7 mouse cellular contexts compared by ENCODE assay signal in genomic region chr5:115279226-115280049, GRCm38 (mm10). TPM values are rescaled to one million over a fixed set of nuclear protein-coding genes. Genes with fewer than 3 reads are reported as not detected.
DNase-seq lines count a peak whose midpoint lies in the region; ATAC-seq lines count a peak whose summit lies in the region.

Gene Coq5 (plus strand): TSS chr5:115279666.

- H3K27ac ChIP-seq in embryonic facial prominence, embryonic 12.5 days: 0 out of 2 replicates have a peak within 1 kb of the TSS, but pooled peaks have one; percentile 12
- peak within 1 kb of the TSS; percentile 86 for H3K27ac ChIP-seq in limb, embryonic 10.5 days
- H3K27ac ChIP-seq in midbrain, embryonic 12.5 days (replicated peaks): peak within 1 kb of the TSS; percentile 58; the same call in 1 of the 2 replicates

- WGBS in embryonic facial prominence, embryonic 12.5 days: 3% methylated on average over 45 of the region's 45 CpGs
- 4% methylated on average over 45 of the region's 45 CpGs for WGBS in limb, embryonic 10.5 days
- 4% methylated on average over 45 of the region's 45 CpGs for WGBS in midbrain, embryonic 12.5 days

- peak within 1 kb of the TSS; percentile 83 for H3K4me3 ChIP-seq in embryonic facial prominence, embryonic 12.5 days
- H3K4me3 ChIP-seq in limb, embryonic 10.5 days: peak within 1 kb of the TSS; percentile 96
- peak within 1 kb of the TSS; percentile 92 for H3K4me3 ChIP-seq in midbrain, embryonic 12.5 days

- ATAC-seq in embryonic facial prominence, embryonic 12.5 days (ENCODE audit: insufficient number of reproducible peaks, insufficient read depth, low FRiP score, low TSS enrichment): 0 out of 2 replicates have a peak, but pooled peaks have one; percentile 49
- ATAC-seq in midbrain, embryonic 12.5 days (ENCODE audit: low FRiP score, low read depth): peak; percentile 71

- peaks cover 15% of the 10 kb centered on the region for H3K36me3 ChIP-seq in embryonic facial prominence, embryonic 12.5 days
- peaks cover 20% of the 10 kb centered on the region for H3K36me3 ChIP-seq in limb, embryonic 10.5 days
- peaks cover 13% of the 10 kb centered on the region for H3K36me3 ChIP-seq in midbrain, embryonic 12.5 days

- H3K9ac ChIP-seq in embryonic facial prominence, embryonic 12.5 days: peak within 1 kb of the TSS; percentile 70
- peak within 1 kb of the TSS; percentile 81 for H3K9ac ChIP-seq in midbrain, embryonic 12.5 days (replicated peaks)

- peak within 1 kb of the TSS; percentile 78 for H3K4me2 ChIP-seq in embryonic facial prominence, embryonic 12.5 days (replicated peaks)
- H3K4me2 ChIP-seq in midbrain, embryonic 12.5 days (replicated peaks): peak within 1 kb of the TSS; percentile 96

- no peaks in the 10 kb centered on the region for H3K9me3 ChIP-seq in embryonic facial prominence, embryonic 12.5 days
- H3K9me3 ChIP-seq in limb, embryonic 10.5 days (replicated peaks): no peaks in the 10 kb centered on the region
- no peaks in the 10 kb centered on the region for H3K9me3 ChIP-seq in midbrain, embryonic 12.5 days

- H3K27me3 ChIP-seq in embryonic facial prominence, embryonic 12.5 days: no peaks in the 10 kb centered on the region
- H3K27me3 ChIP-seq in limb, embryonic 10.5 days (ENCODE audit: low read depth, poor library complexity, severe bottlenecking): no peaks in the 10 kb centered on the region
- H3K27me3 ChIP-seq in midbrain, embryonic 12.5 days: no peaks in the 10 kb centered on the region

- peak; percentile 94 for DNase-seq in adrenal gland, postnatal 14 days
- peak; percentile 98 for DNase-seq in heart, adult 11 months
- DNase-seq in kidney, adult 18-20 months: peak; percentile 92
- peak; percentile 88 for DNase-seq in limb, embryonic 10.5 days (ENCODE audit: low spot score)
- DNase-seq in spleen, adult 12 weeks (ENCODE audit: low spot score): peak; percentile 84

- peaks cover 4% of the 10 kb centered on the region for H3K4me1 ChIP-seq in embryonic facial prominence, embryonic 12.5 days
- H3K4me1 ChIP-seq in limb, embryonic 10.5 days: peaks cover 9% of the 10 kb centered on the region
- H3K4me1 ChIP-seq in midbrain, embryonic 12.5 days: peaks cover 6% of the 10 kb centered on the region

RNA-seq across cellular contexts. Expression of gene Coq5, which starts in this region (rescaled TPM):
- total RNA-seq in adrenal gland, postnatal 14 days (2021): 80.4 and 83.1 TPM in 2 replicates
- 45.5 and 46.2 TPM in 2 replicates for polyA plus RNA-seq in embryonic facial prominence, embryonic 12.5 days (2016; fragmentation: Nextera tagmentation; extraction: Ambion mirVana)
- 54.1 and 57.2 TPM in 2 replicates for polyA plus RNA-seq in limb, embryonic 10.5 days (2016; fragmentation: Nextera tagmentation; extraction: Ambion mirVana)
- polyA plus RNA-seq in midbrain, embryonic 12.5 days (2016; fragmentation: Nextera tagmentation; extraction: Ambion mirVana): 48.5 and 52.8 TPM in 2 replicates

Comparison
In these comparisons a context has a peak if more than half of its experiments do, and no peak if none do; other contexts are left out.
1. Peak in every context shown above with its lines: DNase-seq, ATAC-seq, H3K4me3 ChIP-seq and H3K27ac ChIP-seq.
2. H3K27ac ChIP-seq: peak in every context shown above with its lines; median percentile 86 in limb, embryonic 10.5 days; 58 in midbrain, embryonic 12.5 days; 12 in embryonic facial prominence, embryonic 12.5 days.